Mouse (Mus musculus): ENCODE measurements around the gene Sfrp5.

DNA sequence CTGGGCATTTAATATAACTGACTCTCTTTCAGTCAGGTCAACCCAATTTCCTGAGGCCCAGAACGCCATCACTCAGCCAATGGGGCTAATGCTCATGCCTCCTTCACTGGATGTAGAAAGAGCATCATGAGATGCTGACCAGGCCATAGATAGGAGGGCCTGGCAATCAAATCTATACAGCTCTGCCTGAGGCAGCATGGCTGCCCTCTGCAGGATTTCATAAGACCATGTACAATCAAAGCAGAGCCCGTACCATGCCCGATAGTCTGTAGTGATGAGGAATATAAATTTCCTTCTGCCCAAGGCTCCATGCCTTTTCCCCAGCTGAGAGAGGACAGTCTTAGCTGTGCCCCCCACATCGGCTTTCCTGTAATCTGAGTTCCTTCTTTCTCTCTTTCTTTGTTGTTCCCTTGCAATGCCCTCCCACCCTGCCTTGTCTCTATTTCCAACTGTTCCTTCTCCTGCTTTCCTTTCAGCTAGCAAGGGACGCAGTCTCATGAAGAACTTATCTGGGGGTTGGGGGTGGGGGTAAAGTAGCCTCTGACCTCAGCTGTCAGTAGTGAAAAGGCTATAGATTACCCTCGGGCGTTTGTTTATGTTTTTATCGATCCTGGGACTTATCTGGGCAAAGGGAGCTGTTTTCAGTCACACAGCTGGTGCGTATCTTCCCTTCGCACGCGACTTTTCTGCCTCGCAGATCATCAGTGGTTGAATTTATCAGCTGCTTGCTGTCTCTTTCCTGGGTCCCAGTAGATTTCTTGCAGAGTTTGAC, 43.6 kb downstream of the Sfrp5 start:
- peak; percentile 30 for TF ChIP-seq CTCF (IDR thresholded peaks at IDR 0.05)
- no peak for TF ChIP-seq EP300 (IDR thresholded peaks at IDR 0.05)
